ENCODE assay signal across 9 mouse cellular contexts in the genomic region with DNA sequence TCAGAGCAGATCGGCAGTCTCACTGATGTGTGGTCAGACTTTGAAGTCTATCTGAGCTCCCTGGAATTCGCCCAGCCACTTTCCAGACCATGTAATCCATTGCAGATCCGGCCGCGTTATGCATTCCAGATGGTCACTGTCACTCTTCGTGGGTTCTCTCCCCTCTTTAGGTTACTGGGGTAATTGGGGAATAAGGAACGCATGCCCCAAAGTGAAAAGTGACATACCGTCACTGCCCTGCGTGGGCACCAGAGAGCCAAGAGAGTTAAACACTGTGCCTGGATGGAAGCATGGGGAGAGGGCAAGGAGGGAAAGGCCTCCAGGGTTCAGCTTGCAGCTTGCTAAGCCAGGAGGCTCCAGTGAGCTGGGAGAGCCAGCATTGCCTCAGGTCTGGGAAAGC.
DNase-seq lines count a peak whose midpoint lies in the region; ATAC-seq lines count a peak whose summit lies in the region.
"Had no signal": no experiment of that assay in that cellular context is flagged by ENCODE, and none has a peak within 500 bp of the region (broad histone marks: within the 10 kb centered on the region; RNA-seq: fewer than 3 reads in every experiment).

No protein-coding gene starts in this region.

- H3K9me3 ChIP-seq in kidney, embryonic 15.5 days (replicated peaks): no peaks in the 10 kb centered on the region
- no peaks in the 10 kb centered on the region for H3K9me3 ChIP-seq in embryonic facial prominence, embryonic 13.5 days
- H3K9me3 ChIP-seq in limb, embryonic 12.5 days: no peaks in the 10 kb centered on the region

- no peak overlapping the region for H3K4me2 ChIP-seq in kidney, embryonic 15.5 days
- H3K4me2 ChIP-seq in embryonic facial prominence, embryonic 13.5 days: 0 out of 2 replicates have a peak overlapping the region, but pooled peaks have one; percentile 19
- H3K4me2 ChIP-seq in limb, embryonic 12.5 days: 0 out of 2 replicates have a peak overlapping the region, but pooled peaks have one; percentile 3

- DNase-seq in kidney, adult 11 months: no peak
- DNase-seq in adipocyte (ENCODE audit: low spot score): peak; percentile 42
- DNase-seq in thymus, postnatal 10 days (ENCODE audit: low spot score in 2 of 2): no peak
- DNase-seq in cerebellum, postnatal 4 days (ENCODE audit: low spot score in 2 of 2): no peak

- no peak overlapping the region for H3K4me3 ChIP-seq in kidney, embryonic 15.5 days (replicated peaks)
- no peak overlapping the region for H3K4me3 ChIP-seq in embryonic facial prominence, embryonic 13.5 days
- no peak overlapping the region for H3K4me3 ChIP-seq in limb, embryonic 12.5 days (replicated peaks)
- H3K4me3 ChIP-seq: erythroblast, embryonic 14.5 days had no signal

- WGBS in kidney, embryonic 15.5 days: 32% methylated on average over 9 of the region's 9 CpGs
- WGBS in embryonic facial prominence, embryonic 13.5 days: 14% methylated on average over 9 of the region's 9 CpGs
- 8% methylated on average over 9 of the region's 9 CpGs for WGBS in limb, embryonic 12.5 days

- no peak overlapping the region for H3K9ac ChIP-seq in kidney, embryonic 15.5 days
- H3K9ac ChIP-seq in embryonic facial prominence, embryonic 13.5 days: no peak overlapping the region
- H3K9ac ChIP-seq in limb, embryonic 12.5 days (replicated peaks): no peak overlapping the region

- ATAC-seq in kidney, embryonic 15.5 days (replicated peaks; ENCODE audit: low FRiP score): peak; percentile 52; the same call in 1 of the 2 replicates
- peak; percentile 62; the same call in 1 of the 2 replicates for ATAC-seq in embryonic facial prominence, embryonic 13.5 days (ENCODE audit: insufficient number of reproducible peaks, insufficient read depth, low FRiP score, low TSS enrichment, low read depth)
- peak; percentile 57; the same call in 1 of the 2 replicates for ATAC-seq in limb, embryonic 12.5 days (ENCODE audit: insufficient number of reproducible peaks, insufficient read depth, low FRiP score, low TSS enrichment, low read depth)
- ATAC-seq in megakaryocyte-erythroid progenitor cell, adult 5-6 weeks (replicated peaks; ENCODE audit: low FRiP score, low TSS enrichment, poor library complexity, severe bottlenecking): no peak

- peaks cover 23% of the 10 kb centered on the region for H3K4me1 ChIP-seq in kidney, embryonic 15.5 days
- peaks cover 38% of the 10 kb centered on the region for H3K4me1 ChIP-seq in embryonic facial prominence, embryonic 13.5 days
- peaks cover 68% of the 10 kb centered on the region for H3K4me1 ChIP-seq in limb, embryonic 12.5 days (replicated peaks)

- H3K27me3 ChIP-seq in kidney, embryonic 15.5 days: no peaks in the 10 kb centered on the region
- no peaks in the 10 kb centered on the region for H3K27me3 ChIP-seq in embryonic facial prominence, embryonic 13.5 days
- no peaks in the 10 kb centered on the region for H3K27me3 ChIP-seq in limb, embryonic 12.5 days

- no peaks in the 10 kb centered on the region for H3K36me3 ChIP-seq in kidney, embryonic 15.5 days
- H3K36me3 ChIP-seq in embryonic facial prominence, embryonic 13.5 days: no peaks in the 10 kb centered on the region
- no peaks in the 10 kb centered on the region for H3K36me3 ChIP-seq in limb, embryonic 12.5 days

- peak overlapping the region; percentile 67 for H3K27ac ChIP-seq in kidney, embryonic 15.5 days
- H3K27ac ChIP-seq in embryonic facial prominence, embryonic 13.5 days: peak overlapping the region; percentile 83
- peak overlapping the region; percentile 50 for H3K27ac ChIP-seq in limb, embryonic 12.5 days
